Mouse (Mus musculus) spleen, adult 2 months (tissue): ENCODE results near the gene Epc2. TPM values are rescaled to one million over a fixed set of nuclear protein-coding genes. Genes with fewer than 3 reads are reported as not detected.
A peak's percentile ranks its signal among the peaks of the same experiment; 100 is the strongest.

Experiments
- DNase-seq, 2 experiments: peaks; one replicate each; pipeline versions ENCODE4 v3.0.0 to v3.0.0-alpha.2; 2012 to 2021; ENCODE audit warnings: low spot score in 2 of 2, low read depth in 1 of 2
- H3K27ac ChIP-seq: fragments of 200-500 bp; 2 replicates; pipeline ENCODE4 v1.5.1; 2012; ENCODE audit warnings: low read length, inconsistent platforms; ENCODE audit not compliant: insufficient read depth
- H3K27me3 ChIP-seq: fragments of 200-500 bp; 2 replicates; pipeline ENCODE4 v1.6.1; 2012; ENCODE audit warnings: mild to moderate bottlenecking, moderate library complexity, low read length, inconsistent platforms; ENCODE audit not compliant: control insufficient read depth, insufficient read depth
- H3K36me3 ChIP-seq: fragments of 200-500 bp; 2 replicates; pipeline ENCODE4 v1.6.1; 2012; ENCODE audit warnings: mild to moderate bottlenecking, low read length, inconsistent platforms; ENCODE audit not compliant: control insufficient read depth, insufficient read depth
- H3K4me1 ChIP-seq: fragments of 200-500 bp; 2 replicates; pipeline ENCODE4 v1.6.1; 2011; ENCODE audit warnings: inconsistent platforms; ENCODE audit not compliant: control insufficient read depth, insufficient read depth, insufficient read length
- H3K4me3 ChIP-seq: fragments of 200-500 bp; 2 replicates; pipeline ENCODE4 v1.5.1; 2011; ENCODE audit warnings: mild to moderate bottlenecking, inconsistent platforms; ENCODE audit not compliant: insufficient read depth, insufficient read length; ENCODE audit errors: extremely low read depth
- CTCF ChIP-seq: fragments of 200-500 bp; IDR thresholded peaks from 2 replicates; pipeline ENCODE4 v1.5.1; 2011; ENCODE audit warnings: mild to moderate bottlenecking, inconsistent platforms; ENCODE audit not compliant: insufficient read depth, insufficient read length, insufficient replicate concordance; ENCODE audit errors: extremely low read depth
- POLR2A ChIP-seq: fragments of 200-500 bp; IDR thresholded peaks from 2 replicates; pipeline ENCODE4 v1.6.1; 2011; ENCODE audit warnings: low read depth, low read length, inconsistent platforms
- WGBS: fragments of 180-500 bp; shearing (Covaris S2); methylation state at CpG from one replicate; pipeline ENCODE4 v1.1.7; 2018; 5-methylcytosine and 5-hydroxymethylcytosine counted together
- polyA plus RNA-seq: library from polyadenylated mRNA; depleted of rRNA; stranded (reverse); fragments of >200 nt; gene quantifications from 2 replicates; pipeline ENCODE4 v1.2.3, GENCODE M21; 2012

Gene Epc2
- polyA plus RNA-seq, 1 experiment: 5.7 TPM

DNA sequence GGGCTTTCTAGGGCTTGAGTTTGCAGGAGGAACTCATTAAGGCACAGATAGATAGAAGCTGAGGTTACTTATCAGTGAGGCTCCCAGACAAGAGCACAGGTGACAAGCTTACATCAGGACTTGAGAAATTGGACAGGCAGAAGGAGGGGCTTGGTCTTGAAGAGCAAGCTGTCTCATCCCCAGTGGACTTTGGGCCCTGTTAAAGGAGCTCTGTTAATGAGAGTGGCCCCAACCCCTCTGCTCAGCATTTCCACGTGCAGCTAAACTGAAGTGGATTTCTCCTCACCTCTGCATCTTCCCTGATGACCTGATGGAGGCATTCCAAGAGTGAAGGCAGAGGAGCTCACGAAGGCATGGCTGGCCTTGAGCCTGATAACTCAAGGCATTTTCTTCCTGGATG is 27.4 kb upstream of the Epc2 start:
- Histone ChIP-seq H3K36me3 (no peaks in the 10 kb centered on the region), H3K4me1 (peaks cover 4% of the 10 kb centered on the region; the same call in 1 of the 2 replicates), H3K27ac (no peak overlapping the region), H3K27me3 (no peaks in the 10 kb centered on the region), H3K4me3 (no peak overlapping the region)
- TF ChIP-seq POLR2A: no peak
- TF ChIP-seq CTCF: no peak
- WGBS: 83% methylated on average over 2 of the region's 2 CpGs
- no peak for DNase-seq

DNA sequence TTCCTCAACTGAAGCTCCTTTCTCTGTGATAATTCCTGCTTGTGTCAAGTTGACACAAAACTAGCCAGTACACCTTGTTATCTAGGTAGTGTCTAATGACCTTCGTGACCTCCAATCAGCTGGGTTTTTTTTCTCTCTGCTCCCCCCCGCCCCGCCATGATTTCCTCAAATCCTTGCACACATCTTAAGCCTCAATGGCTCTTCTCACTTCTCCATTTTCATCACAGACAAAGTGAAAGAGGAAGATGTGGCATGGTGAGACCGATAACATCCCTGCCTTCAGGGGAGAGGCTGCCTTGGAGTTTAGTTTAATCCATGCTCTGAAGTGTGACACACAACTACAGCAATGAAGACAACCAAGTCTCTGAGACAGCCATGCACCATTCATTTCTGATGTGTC is 26.5 kb upstream of the Epc2 start:
- DNase-seq: peak; percentile 27 to 57
- Histone ChIP-seq H3K4me3 (no peak overlapping the region), H3K27ac (no peak overlapping the region), H3K27me3 (no peaks in the 10 kb centered on the region), H3K4me1 (peaks cover 4% of the 10 kb centered on the region; the same call in 1 of the 2 replicates), H3K36me3 (no peaks in the 10 kb centered on the region)
- WGBS: 8% methylated on average over 4 of the region's 4 CpGs
- TF ChIP-seq POLR2A: no peak
- TF ChIP-seq CTCF: no peak

GRCm38 (mm10) chr2:49426175-49426574 is 25.1 kb upstream of the Epc2 start:
- DNase-seq: no peak
- Histone ChIP-seq H3K27me3 (no peaks in the 10 kb centered on the region), H3K36me3 (no peaks in the 10 kb centered on the region), H3K4me1 (peaks cover 4% of the 10 kb centered on the region; the same call in 1 of the 2 replicates), H3K4me3 (no peak overlapping the region), H3K27ac (no peak overlapping the region)
- 93% methylated on average over 10 of the region's 10 CpGs for WGBS
- TF ChIP-seq POLR2A (no peak), CTCF (no peak)

DNA sequence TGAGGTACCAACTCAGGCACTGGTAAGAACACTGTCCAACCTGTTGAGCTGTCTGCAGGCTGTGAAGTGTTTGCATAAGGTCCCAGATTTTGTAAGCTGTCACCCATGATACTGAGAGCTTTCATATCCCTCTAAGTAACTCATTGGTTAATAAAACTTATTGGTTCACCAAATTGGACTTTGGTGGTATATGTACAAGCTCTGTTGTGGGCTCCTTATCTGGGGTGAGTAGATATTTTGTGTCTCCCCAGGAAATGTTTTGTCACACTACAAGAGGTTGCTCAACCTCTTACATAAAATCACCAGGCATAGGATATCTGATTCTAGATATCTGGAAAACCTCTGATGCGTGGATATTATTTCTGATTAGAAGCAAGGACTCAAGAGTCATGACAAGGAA is 20.3 kb upstream of the Epc2 start:
- no peaks in the 10 kb centered on the region for H3K36me3 ChIP-seq
- no peak for DNase-seq
- 88% methylated on average over 1 of the region's 1 CpGs for WGBS
- H3K4me1 ChIP-seq: no peaks in the 10 kb centered on the region
- TF ChIP-seq CTCF: no peak
- TF ChIP-seq POLR2A: no peak
- no peak overlapping the region for H3K4me3 ChIP-seq
- no peak overlapping the region for H3K27ac ChIP-seq
- no peaks in the 10 kb centered on the region for H3K27me3 ChIP-seq

DNA sequence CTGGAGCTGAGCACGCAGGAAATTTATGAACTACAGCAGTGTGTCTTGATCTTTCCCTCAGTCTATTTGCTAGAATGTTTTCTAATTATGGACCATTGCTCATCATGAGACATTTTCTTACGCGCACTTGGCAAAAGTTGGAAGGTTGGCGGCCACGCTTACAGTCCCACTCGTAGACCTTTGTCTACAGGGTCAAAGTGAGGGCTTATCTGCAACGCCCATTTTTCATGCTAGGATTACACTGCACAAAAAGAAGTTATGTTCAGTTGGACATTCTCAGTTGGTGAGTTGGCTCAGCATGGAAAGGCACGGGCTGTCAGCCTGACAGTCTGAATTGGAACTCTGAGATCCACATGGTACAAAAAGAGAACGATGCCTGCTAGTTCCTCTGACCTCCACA is 18.1 kb upstream of the Epc2 start:
- no peak for TF ChIP-seq CTCF
- no peak for TF ChIP-seq POLR2A
- Histone ChIP-seq H3K27ac (no peak overlapping the region), H3K4me3 (no peak overlapping the region), H3K36me3 (no peaks in the 10 kb centered on the region), H3K27me3 (no peaks in the 10 kb centered on the region), H3K4me1 (no peaks in the 10 kb centered on the region)
- WGBS: 90% methylated on average over 9 of the region's 9 CpGs
- no peak for DNase-seq

DNA sequence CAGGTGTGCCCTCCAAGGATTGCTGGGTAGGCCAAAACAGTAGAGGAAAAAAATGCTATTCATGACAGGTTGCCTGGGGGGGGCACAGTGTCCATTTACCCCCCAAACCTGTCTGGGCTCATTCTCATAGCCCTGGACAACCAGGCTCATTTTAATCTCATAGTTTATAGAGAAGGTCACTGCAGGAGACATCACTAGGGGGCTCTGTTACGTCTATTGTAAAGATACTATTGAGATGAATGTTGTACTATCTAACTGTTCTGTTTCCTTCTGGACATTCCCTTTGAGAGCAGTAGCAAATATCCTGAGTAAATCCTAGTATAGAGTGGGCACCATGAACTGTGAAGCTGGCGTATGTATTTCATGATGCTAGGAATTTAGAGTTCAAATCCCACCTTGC is 5.0 kb upstream of the Epc2 start:
- no peak overlapping the region for H3K4me3 ChIP-seq
- WGBS: 81% methylated on average over 2 of the region's 2 CpGs
- no peak overlapping the region for H3K27ac ChIP-seq
- no peak for DNase-seq
- no peaks in the 10 kb centered on the region for H3K27me3 ChIP-seq
- H3K4me1 ChIP-seq: no peaks in the 10 kb centered on the region
- TF ChIP-seq POLR2A (no peak), CTCF (no peak)
- H3K36me3 ChIP-seq: no peaks in the 10 kb centered on the region

GRCm38 (mm10) chr2:49447586-49448475 is 3.5 kb upstream of the Epc2 start:
- Histone ChIP-seq H3K4me3 (no peak overlapping the region), H3K27ac (no peak overlapping the region), H3K4me1 (no peaks in the 10 kb centered on the region), H3K27me3 (no peaks in the 10 kb centered on the region), H3K36me3 (no peaks in the 10 kb centered on the region)
- WGBS: 77% methylated on average over 8 of the region's 8 CpGs
- DNase-seq: no peak
- TF ChIP-seq POLR2A (no peak), CTCF (no peak)
